Mouse (Mus musculus): ENCODE results near the gene Cep97. TPM values are rescaled to one million over a fixed set of nuclear protein-coding genes. Genes with fewer than 3 reads are reported as not detected.

Gene Cep97
- 19.0 and 19.7 TPM in 2 replicates for polyA plus RNA-seq (2016; fragmentation: Nextera tagmentation; extraction: Ambion mirVana)

DNA sequence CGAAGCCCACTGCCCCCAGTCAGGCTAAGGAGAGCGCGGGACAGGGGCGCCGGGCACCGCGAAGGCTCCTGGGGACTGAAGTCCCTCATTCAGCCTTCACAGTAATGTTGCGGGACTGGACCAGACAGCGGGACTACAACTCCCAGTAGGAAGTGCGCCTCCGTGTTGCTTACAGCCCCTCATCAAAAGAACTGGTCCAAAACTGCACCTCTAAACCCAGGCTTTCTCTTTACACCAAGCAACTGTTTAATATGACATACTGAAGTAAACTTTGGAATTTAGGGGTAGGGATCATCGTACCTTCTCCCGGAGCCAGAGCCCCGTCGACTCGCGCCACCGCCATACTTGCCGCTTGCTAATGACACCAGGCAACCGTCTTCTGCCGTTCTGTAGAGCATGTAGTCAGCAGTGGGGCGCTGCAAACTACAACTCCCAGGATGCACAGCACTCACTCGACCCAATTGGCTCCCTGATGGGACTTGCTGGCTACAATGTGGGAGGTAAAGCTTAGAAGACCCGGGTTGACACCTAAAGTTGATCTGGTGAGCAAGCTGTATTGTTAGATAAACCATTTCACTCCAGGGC is at the start of gene Cep97:
TSS of gene Cep97 (minus strand) at position 403 of the 585 bp plus-strand sequence.
- H3K9ac ChIP-seq, result peak within 1 kb of the TSS; percentile 73
- H3K27ac ChIP-seq, result peak within 1 kb of the TSS; percentile 37; the same call in 1 of the 2 replicates
- H3K36me3 ChIP-seq, result no peaks in the 10 kb centered on the region
- no peaks in the 10 kb centered on the region for H3K27me3 ChIP-seq (replicated peaks)
- no peaks in the 10 kb centered on the region for H3K9me3 ChIP-seq
- ATAC-seq (ENCODE audit: low FRiP score, low read depth), result peak; percentile 100
- under 1% methylated on average over 24 of the region's 24 CpGs for WGBS
- no peaks in the 10 kb centered on the region for H3K4me1 ChIP-seq
- H3K4me2 ChIP-seq (replicated peaks), result peak within 1 kb of the TSS; percentile 75
- H3K4me3 ChIP-seq, result peak within 1 kb of the TSS; percentile 72

DNA sequence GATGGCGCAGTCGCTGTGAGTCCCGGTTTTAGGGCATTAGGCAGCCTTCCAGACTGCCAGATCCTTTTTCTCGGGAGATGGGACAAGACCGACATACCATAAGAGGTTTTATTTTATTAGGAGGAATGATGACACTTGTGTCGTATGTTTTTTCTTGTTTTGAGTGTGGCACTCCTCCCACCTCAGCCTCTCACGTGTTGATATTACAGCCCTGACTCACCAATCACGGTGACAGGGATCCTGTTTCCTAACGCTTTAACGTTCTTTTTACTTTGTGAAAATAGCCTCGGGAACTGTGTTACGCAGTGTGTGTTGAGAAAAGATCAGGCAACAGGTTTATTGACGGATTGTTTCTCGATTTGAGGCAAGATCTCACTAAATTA is 40.2 kb upstream of the Cep97 start:
- H3K9me3 ChIP-seq, result no peaks in the 10 kb centered on the region
- 13% methylated on average over 14 of the region's 14 CpGs for WGBS
- H3K4me2 ChIP-seq (replicated peaks), result peak overlapping the region; percentile 80
- no peak for ATAC-seq (ENCODE audit: low FRiP score, low read depth)
- peak overlapping the region; percentile 70 for H3K27ac ChIP-seq
- H3K9ac ChIP-seq, result peak overlapping the region; percentile 93
- H3K4me3 ChIP-seq, result peak overlapping the region; percentile 96
- no peaks in the 10 kb centered on the region for H3K27me3 ChIP-seq (replicated peaks)
- H3K4me1 ChIP-seq, result peaks cover 10% of the 10 kb centered on the region
- H3K36me3 ChIP-seq, result peaks cover 22% of the 10 kb centered on the region

DNA sequence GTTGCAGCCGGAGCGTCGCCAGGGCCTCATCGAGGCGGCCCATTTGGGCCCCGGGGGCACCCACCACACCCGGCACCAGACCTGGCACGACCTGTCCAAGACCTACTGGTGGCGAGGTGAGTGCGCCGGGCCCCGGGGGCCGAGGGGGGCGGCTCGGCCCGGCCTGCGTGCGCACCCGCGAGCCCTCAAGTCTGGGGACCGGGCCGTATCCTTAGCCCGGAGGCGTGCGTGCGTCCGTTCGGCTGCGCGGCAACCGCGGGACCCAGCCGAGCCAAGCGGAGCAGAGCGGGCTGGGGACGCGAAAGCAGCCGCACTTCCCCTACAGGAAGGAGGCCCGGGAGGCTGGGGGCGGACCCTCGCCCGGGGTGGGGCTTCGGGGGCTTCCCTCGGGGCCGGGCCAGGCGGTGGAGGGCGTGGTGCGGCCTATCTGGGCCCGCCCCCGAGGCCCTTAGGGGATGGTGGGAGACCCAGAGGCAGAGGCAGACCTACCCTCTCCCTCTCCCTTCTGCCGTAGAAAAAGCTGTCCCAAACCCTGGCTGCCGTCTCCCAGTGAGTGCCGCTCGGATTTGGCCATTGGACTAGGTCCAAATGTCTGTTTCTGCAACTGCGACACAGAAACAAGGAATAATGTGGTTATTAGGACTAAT is 39.7 kb upstream of the Cep97 start:
- H3K4me3 ChIP-seq, result peak overlapping the region; percentile 96
- peak overlapping the region; percentile 70 for H3K27ac ChIP-seq
- peaks cover 10% of the 10 kb centered on the region for H3K4me1 ChIP-seq
- peak; percentile 78 for ATAC-seq (ENCODE audit: low FRiP score, low read depth)
- H3K27me3 ChIP-seq (replicated peaks), result no peaks in the 10 kb centered on the region
- WGBS, result 0% methylated on average over 55 of the region's 55 CpGs
- peak overlapping the region; percentile 80 for H3K4me2 ChIP-seq (replicated peaks)
- peak overlapping the region; percentile 93 for H3K9ac ChIP-seq
- no peaks in the 10 kb centered on the region for H3K9me3 ChIP-seq
- peaks cover 27% of the 10 kb centered on the region for H3K36me3 ChIP-seq

DNA sequence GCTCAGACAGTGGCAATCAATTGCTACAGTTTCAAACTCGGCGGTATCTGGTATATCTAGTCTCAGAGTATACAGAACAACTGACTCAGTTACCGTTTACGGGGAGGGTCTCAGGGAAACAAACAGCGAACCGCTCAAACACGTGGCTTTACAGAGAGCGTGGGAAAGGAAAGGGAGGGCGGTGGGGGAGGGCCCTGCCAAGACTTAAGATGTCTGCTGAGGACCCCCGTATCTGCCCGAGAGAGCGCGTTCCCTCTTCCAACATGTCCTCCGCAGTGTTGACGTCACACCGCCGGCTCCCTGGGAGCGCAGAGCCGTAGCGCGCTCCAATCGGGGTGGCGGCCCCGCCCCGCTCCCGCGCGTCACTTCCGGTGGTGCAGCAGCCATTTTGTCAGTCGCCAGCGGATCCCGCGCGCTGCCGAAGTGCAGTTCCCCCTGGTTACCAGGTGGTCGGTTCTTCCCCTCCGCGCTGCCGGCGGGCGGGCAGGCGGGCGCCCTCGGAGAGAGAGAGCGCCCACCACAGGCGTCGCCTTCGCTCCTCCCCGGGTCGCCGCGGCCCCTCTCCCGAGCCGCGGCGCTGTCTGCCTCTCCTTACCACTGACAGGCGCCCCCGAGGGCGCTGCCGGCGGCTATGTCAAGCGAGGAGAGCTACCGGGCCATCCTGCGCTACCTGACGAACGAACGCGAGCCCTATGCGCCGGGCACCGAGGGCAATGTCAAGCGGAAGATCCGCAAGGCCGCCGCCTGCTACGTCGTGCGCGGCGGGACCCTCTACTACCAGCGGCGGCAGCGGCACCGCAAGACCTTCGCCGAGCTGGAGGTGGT is 39.0 kb upstream of the Cep97 start, which contains the start of gene Zbtb11:
TSS of gene Zbtb11 (plus strand) at position 453 of the 825 bp plus-strand sequence.
- under 1% methylated on average over 86 of the region's 86 CpGs for WGBS
- peak within 1 kb of the TSS; percentile 80 for H3K4me2 ChIP-seq (replicated peaks)
- H3K27ac ChIP-seq, result peak within 1 kb of the TSS; percentile 70
- peaks cover 10% of the 10 kb centered on the region for H3K4me1 ChIP-seq
- peaks cover 35% of the 10 kb centered on the region for H3K36me3 ChIP-seq
- no peaks in the 10 kb centered on the region for H3K27me3 ChIP-seq (replicated peaks)
- ATAC-seq (ENCODE audit: low FRiP score, low read depth), result peak; percentile 99
- H3K9me3 ChIP-seq, result no peaks in the 10 kb centered on the region
- H3K9ac ChIP-seq, result peak within 1 kb of the TSS; percentile 93
- peak within 1 kb of the TSS; percentile 96 for H3K4me3 ChIP-seq

DNA sequence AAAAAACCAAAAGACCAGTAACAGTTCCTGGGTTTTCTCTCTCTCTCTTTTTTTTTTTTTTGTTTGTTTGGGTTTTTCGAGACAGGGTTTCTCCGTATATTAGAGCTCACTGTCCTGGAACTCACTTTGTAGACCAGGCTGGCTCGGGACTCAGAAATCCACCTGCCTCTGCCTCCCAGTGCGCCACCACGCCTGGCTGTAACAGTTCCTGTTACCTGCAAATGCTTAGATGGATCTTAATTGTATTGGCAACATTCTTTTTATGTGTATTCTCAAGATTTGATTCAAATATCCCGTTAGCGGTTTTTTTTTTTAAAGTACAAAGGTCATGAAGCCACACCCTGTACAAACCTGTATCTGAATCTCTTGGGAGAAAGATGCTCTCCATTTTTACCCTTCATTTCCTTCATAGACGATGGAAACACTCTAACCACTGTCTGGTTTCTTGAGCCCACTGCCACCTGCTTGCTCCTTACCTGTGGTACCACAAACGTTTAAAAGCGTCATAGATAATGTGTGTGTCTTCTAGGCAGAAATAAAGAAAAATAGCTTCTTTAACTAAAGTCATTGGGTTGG is 38.1 kb upstream of the Cep97 start:
- no peak overlapping the region for H3K9ac ChIP-seq
- H3K4me3 ChIP-seq, result peak overlapping the region; percentile 96

DNA sequence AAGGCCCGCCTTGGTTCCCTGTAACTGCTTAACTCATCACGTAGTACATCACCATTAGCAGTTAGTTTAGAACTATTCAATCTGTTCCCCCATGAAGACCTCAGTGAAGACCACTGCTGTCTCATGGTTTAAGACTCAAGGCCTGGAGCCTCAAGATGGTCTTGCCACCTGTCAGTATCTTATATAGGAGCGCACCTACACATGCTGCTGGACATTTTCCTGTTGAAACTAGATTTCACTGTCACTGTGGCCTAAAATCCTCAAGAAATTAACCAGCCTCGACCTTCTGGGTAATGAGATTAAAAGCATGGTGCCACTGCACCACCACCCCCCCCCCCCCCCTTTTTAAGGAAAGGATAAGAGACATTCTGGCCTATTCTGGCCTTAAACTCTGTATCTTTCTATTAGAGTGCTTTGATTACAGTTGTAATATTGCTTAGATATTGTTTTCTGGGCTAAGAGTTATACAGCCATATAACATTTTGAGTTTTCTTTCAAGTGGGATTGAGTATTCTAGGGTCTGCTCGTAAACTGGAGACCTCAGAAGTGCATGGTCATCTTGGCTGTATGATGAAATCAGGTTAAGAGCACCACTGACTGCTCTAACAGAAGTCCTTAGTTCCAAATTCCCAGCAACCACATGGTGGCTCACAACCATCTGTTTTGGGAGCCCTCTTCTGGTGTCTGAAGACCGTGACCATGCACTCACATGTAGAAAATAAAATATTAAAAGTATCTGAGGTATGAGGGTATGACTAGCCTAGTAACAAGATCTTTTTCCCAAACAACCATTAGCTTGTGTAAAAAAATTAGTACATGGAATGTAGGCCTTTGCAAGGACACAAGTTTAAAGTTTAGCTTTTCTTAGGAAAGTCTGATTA is 37.3 kb upstream of the Cep97 start:
- Histone ChIP-seq H3K4me3 (no peak overlapping the region), H3K9me3 (no peaks in the 10 kb centered on the region), H3K36me3 (peaks cover 37% of the 10 kb centered on the region), H3K27ac (no peak overlapping the region), H3K4me2 (replicated peaks) (no peak overlapping the region), H3K27me3 (replicated peaks) (no peaks in the 10 kb centered on the region), H3K9ac (no peak overlapping the region), H3K4me1 (peaks cover 15% of the 10 kb centered on the region)
- WGBS, result 88% methylated on average over 6 of the region's 6 CpGs
- ATAC-seq (ENCODE audit: low FRiP score, low read depth), result no peak

More for the DNA sequence above, 38.1 kb upstream of the Cep97 start:
- Histone ChIP-seq H3K9me3 (no peaks in the 10 kb centered on the region), H3K4me1 (peaks cover 10% of the 10 kb centered on the region), H3K27me3 (replicated peaks) (no peaks in the 10 kb centered on the region), H3K27ac (no peak overlapping the region), H3K36me3 (peaks cover 37% of the 10 kb centered on the region), H3K4me2 (replicated peaks) (peak overlapping the region; percentile 80)
- whole genome bisulfite sequencing, result 60% methylated on average over 10 of the region's 10 CpGs
- no peak for ATAC-seq (ENCODE audit: low FRiP score, low read depth)

DNA sequence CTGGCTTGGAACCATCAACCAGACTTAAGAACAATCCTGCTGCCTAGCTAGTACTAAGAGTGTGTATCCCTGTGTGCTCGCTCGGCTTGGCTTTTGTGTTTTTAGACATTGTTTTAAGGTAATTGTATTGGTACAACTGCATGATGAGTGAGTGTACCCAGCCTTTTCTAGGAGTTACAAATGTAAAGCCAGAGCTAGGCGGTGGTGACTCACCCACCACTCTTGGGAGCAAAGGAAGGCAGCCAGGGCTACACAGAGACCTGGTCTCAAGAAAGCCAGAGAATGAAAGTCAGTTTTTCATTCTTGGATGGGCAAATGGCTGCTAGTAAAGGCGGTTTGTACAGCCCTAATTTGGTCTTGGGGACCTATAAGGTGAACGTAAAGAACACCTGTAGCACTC is 35.8 kb upstream of the Cep97 start:
- H3K4me1 ChIP-seq, result peaks cover 14% of the 10 kb centered on the region
- no peaks in the 10 kb centered on the region for H3K9me3 ChIP-seq
- no peak for ATAC-seq (ENCODE audit: low FRiP score, low read depth)
- no peak overlapping the region for H3K4me2 ChIP-seq (replicated peaks)
- H3K9ac ChIP-seq, result no peak overlapping the region
- H3K36me3 ChIP-seq, result peaks cover 37% of the 10 kb centered on the region
- no peaks in the 10 kb centered on the region for H3K27me3 ChIP-seq (replicated peaks)
- no peak overlapping the region for H3K4me3 ChIP-seq
- H3K27ac ChIP-seq, result no peak overlapping the region
- WGBS, result 98% methylated on average over 5 of the region's 5 CpGs

DNA sequence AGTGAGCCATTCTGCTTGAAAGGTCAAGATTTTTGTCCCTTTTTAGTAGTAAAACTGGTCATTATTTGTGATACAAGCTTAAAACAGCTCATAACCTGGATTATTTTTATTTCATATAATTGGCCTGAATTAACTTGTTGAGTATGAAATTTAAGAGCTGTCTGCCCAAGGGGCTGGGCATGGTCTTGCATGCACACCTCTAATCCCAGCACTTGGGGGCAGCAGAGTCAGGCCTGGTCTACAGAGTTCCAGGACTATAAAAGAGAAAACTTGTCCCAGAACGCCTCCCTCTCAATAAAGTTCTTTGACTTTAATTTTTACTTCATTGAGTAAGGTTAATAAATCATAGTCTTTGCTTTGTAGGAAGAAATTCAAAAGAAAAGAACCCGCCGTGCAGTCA is 34.5 kb upstream of the Cep97 start:
- no peak overlapping the region for H3K9ac ChIP-seq
- WGBS, result 82% methylated on average over 3 of the region's 3 CpGs
- no peaks in the 10 kb centered on the region for H3K9me3 ChIP-seq
- ATAC-seq (ENCODE audit: low FRiP score, low read depth), result no peak
- peaks cover 37% of the 10 kb centered on the region for H3K36me3 ChIP-seq
- H3K4me3 ChIP-seq, result no peak overlapping the region
- no peaks in the 10 kb centered on the region for H3K27me3 ChIP-seq (replicated peaks)
- peaks cover 8% of the 10 kb centered on the region for H3K4me1 ChIP-seq
- no peak overlapping the region for H3K27ac ChIP-seq
- no peak overlapping the region for H3K4me2 ChIP-seq (replicated peaks)

DNA sequence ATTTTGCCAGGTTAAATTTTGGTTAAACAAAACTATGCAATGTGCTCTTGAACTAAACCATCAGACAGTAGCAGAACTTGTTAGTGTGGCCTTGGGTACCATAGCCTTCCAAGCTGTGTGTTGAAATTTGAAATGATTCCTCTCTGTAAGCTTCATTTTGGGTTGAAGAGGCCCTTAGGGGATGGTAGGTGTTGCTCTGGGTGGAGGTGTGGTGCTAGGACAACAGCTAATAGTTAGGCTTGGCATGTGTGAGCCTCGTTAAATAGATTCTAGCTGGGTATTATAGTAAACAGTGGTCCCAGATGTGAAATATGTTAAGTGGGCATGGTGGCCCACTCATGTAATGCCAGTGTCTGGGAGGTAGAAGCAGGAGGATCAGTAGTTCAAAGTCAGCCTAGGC is 32.6 kb upstream of the Cep97 start:
- no peak for ATAC-seq (ENCODE audit: low FRiP score, low read depth)
- Histone ChIP-seq H3K27ac (no peak overlapping the region), H3K9me3 (no peaks in the 10 kb centered on the region), H3K9ac (peak overlapping the region; percentile 90), H3K4me3 (peak overlapping the region; percentile 78), H3K4me1 (peaks cover 5% of the 10 kb centered on the region), H3K27me3 (replicated peaks) (no peaks in the 10 kb centered on the region), H3K36me3 (peaks cover 36% of the 10 kb centered on the region), H3K4me2 (replicated peaks) (peak overlapping the region; percentile 78)
- 45% methylated on average over 1 of the region's 1 CpGs for WGBS

DNA sequence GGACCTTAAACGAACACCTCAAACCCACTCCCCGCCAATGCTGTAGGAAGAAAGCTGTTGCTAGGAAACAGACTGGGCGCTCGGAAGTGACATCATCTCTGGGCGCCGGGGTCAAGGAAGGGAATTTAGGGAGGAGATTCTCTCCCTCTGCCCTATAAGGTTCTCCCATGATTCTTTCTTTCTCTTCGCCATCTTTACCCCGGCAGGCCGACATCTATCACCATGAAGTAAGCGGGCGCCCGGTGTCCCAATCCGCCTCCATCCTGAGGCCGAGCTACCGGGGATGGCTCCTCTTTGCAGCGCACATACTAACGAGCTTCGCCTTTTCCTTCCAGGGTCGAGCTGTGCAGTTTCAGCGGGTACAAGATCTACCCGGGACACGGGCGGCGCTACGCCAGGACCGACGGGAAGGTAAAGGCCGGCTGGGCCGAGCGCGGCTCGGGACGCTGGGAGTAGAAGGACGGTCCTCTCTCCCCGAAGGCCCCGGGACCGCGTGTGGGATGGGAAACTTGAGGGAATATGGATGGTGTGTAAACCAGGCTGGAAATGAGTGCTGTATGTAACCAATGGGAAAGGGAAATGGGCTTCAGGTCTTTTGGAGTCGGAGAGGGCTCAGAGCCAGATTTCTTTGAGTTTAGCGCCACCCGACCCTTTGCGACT is 31.7 kb upstream of the Cep97 start, which contains the start of gene Rpl24:
TSS of gene Rpl24 (plus strand) at position 64 of the 660 bp plus-strand sequence.
- H3K27ac ChIP-seq, result peak within 1 kb of the TSS; percentile 66
- H3K9ac ChIP-seq, result peak within 1 kb of the TSS; percentile 90
- peak; percentile 94 for ATAC-seq (ENCODE audit: low FRiP score, low read depth)
- H3K4me3 ChIP-seq, result peak within 1 kb of the TSS; percentile 78
- no peaks in the 10 kb centered on the region for H3K27me3 ChIP-seq (replicated peaks)
- under 1% methylated on average over 42 of the region's 42 CpGs for WGBS
- peak within 1 kb of the TSS; percentile 78 for H3K4me2 ChIP-seq (replicated peaks)
- no peaks in the 10 kb centered on the region for H3K9me3 ChIP-seq
- peaks cover 27% of the 10 kb centered on the region for H3K36me3 ChIP-seq
- peaks cover 5% of the 10 kb centered on the region for H3K4me1 ChIP-seq

Measured in neural tube, embryonic 12.5 days (tissue).